Mouse (Mus musculus) midbrain, embryonic 16.5 days (tissue): ENCODE results near the gene Josd2. TPM values are rescaled to one million over a fixed set of nuclear protein-coding genes. Genes with fewer than 3 reads are reported as not detected.

Experiments
- ATAC-seq: fragments of 200-750 bp; cut with Nextera tagmentation; 2 replicates; pipeline ENCODE4 v1.8.0; 2017; ENCODE audit warnings: moderate TSS enrichment
- H3K27ac ChIP-seq: fragments of 300-500 bp; sonication (generic); 2 replicates; pipeline ENCODE4 v1.5.1; 2014; ENCODE audit warnings: mild to moderate bottlenecking, low read length, mixed read lengths
- H3K27me3 ChIP-seq: fragments of 300-500 bp; sonication (generic); 2 replicates; pipeline ENCODE4 v1.6.1; 2014; ENCODE audit warnings: low read depth, low read length, mixed read lengths; ENCODE audit not compliant: control insufficient read depth, insufficient read depth
- H3K36me3 ChIP-seq: fragments of 300-500 bp; sonication (generic); 2 replicates; pipeline ENCODE4 v1.6.1; 2014; ENCODE audit warnings: mild to moderate bottlenecking, low read length, moderate library complexity, mixed read lengths; ENCODE audit not compliant: control insufficient read depth, insufficient read depth
- H3K4me1 ChIP-seq: fragments of 300-500 bp; sonication (generic); 2 replicates; pipeline ENCODE4 v1.6.1; 2014; ENCODE audit warnings: mild to moderate bottlenecking, low read length, mixed read lengths; ENCODE audit not compliant: control insufficient read depth, insufficient read depth
- H3K4me2 ChIP-seq: fragments of 300-500 bp; sonication (generic); 2 replicates; pipeline ENCODE4 v1.6.1; 2014; ENCODE audit warnings: mild to moderate bottlenecking, low read length, mixed read lengths
- H3K4me3 ChIP-seq: fragments of 300-500 bp; sonication (generic); 2 replicates; pipeline ENCODE4 v1.5.1; 2014; ENCODE audit warnings: low read depth, mild to moderate bottlenecking, low read length, moderate library complexity, mixed read lengths
- H3K9ac ChIP-seq: fragments of 300-500 bp; sonication (generic); 2 replicates; pipeline ENCODE4 v1.6.1; 2014; ENCODE audit warnings: low read depth, low read length, mixed read lengths
- H3K9me3 ChIP-seq: fragments of 300-500 bp; sonication (generic); replicated peaks from 2 replicates; pipeline ENCODE4 v1.6.1; 2014; ENCODE audit warnings: mild to moderate bottlenecking, low read length, mixed read lengths; ENCODE audit not compliant: control insufficient read depth, poor library complexity, severe bottlenecking
- whole genome bisulfite sequencing: fragments of 180-500 bp; shearing (Covaris S2); extraction: QIAGEN DNeasy Blood & Tissue Kit; methylation state at CpG from one replicate; pipeline ENCODE4 v1.1.7; 2014; 5-methylcytosine and 5-hydroxymethylcytosine counted together
- polyA plus RNA-seq: library from polyadenylated mRNA; unstranded; fragments of >200 nt; fragmentation: Nextera tagmentation; extraction: Ambion mirVana; gene quantifications from 2 replicates; pipeline ENCODE4 v1.2.1, GENCODE M21; 2015

Josd2 gene
- 39.5 and 39.6 TPM in 2 replicates for polyA plus RNA-seq

- ATAC-seq = peak; percentile 93
- Histone ChIP-seq H3K9me3 (no peaks in the 10 kb centered on the region), H3K4me1 (peaks cover 46% of the 10 kb centered on the region), H3K36me3 (peaks cover 7% of the 10 kb centered on the region), H3K27ac (peak within 1 kb of the TSS; percentile 94), H3K4me3 (peak within 1 kb of the TSS; percentile 56), H3K9ac (peak within 1 kb of the TSS; percentile 76), H3K27me3 (no peaks in the 10 kb centered on the region), H3K4me2 (peak within 1 kb of the TSS; percentile 62)
- under 1% methylated on average over 42 of the region's 42 CpGs for WGBS
Measured at GRCm38 (mm10) chr7:44467811-44468411, at the start of gene Josd2. Gene Josd2, plus strand, starts transcription at chr7:44467980.

- peak; percentile 12 for ATAC-seq
- peak overlapping the region; percentile 100 for H3K27ac ChIP-seq
- peak overlapping the region; percentile 43 for H3K9ac ChIP-seq
- H3K4me1 ChIP-seq = peaks cover 41% of the 10 kb centered on the region
- WGBS = 12% methylated on average over 8 of the region's 8 CpGs
- no peaks in the 10 kb centered on the region for H3K9me3 ChIP-seq
- peak overlapping the region; percentile 87 for H3K4me3 ChIP-seq
- no peaks in the 10 kb centered on the region for H3K36me3 ChIP-seq
- no peaks in the 10 kb centered on the region for H3K27me3 ChIP-seq
- H3K4me2 ChIP-seq = peak overlapping the region; percentile 91
Measured at GRCm38 (mm10) chr7:44427666-44428065, 40.1 kb upstream of the Josd2 start.

- no peaks in the 10 kb centered on the region for H3K36me3 ChIP-seq
- peak overlapping the region; percentile 97 for H3K9ac ChIP-seq
- peak; percentile 29 for ATAC-seq
- no peaks in the 10 kb centered on the region for H3K27me3 ChIP-seq
- H3K9me3 ChIP-seq = no peaks in the 10 kb centered on the region
- WGBS = 2% methylated on average over 17 of the region's 38 CpGs
- peak overlapping the region; percentile 100 for H3K27ac ChIP-seq
- peak overlapping the region; percentile 87 for H3K4me3 ChIP-seq
- peak overlapping the region; percentile 91 for H3K4me2 ChIP-seq
- peaks cover 46% of the 10 kb centered on the region for H3K4me1 ChIP-seq
Measured at GRCm38 (mm10) chr7:44428171-44428950, 39.4 kb upstream of the Josd2 start.

GRCm38 (mm10) chr7:44428968-44429521 is 38.7 kb upstream of the Josd2 start, which contains the start of gene Lrrc4b:
Gene Lrrc4b, plus strand, starts transcription at chr7:44429018.
- H3K4me1 ChIP-seq = peaks cover 49% of the 10 kb centered on the region
- WGBS = 0% methylated on average over 22 of the region's 69 CpGs

GRCm38 (mm10) chr7:44429534-44430488 is 38.0 kb upstream of the Josd2 start:
- Histone ChIP-seq H3K36me3 (no peaks in the 10 kb centered on the region), H3K9me3 (no peaks in the 10 kb centered on the region), H3K9ac (peak overlapping the region; percentile 97), H3K4me2 (peak overlapping the region; percentile 91), H3K4me3 (peak overlapping the region; percentile 87), H3K4me1 (peaks cover 49% of the 10 kb centered on the region), H3K27me3 (no peaks in the 10 kb centered on the region), H3K27ac (peak overlapping the region; percentile 100)
- 1% methylated on average over 28 of the region's 32 CpGs for WGBS
- peak; percentile 23 for ATAC-seq

More at GRCm38 (mm10) chr7:44428968-44429521, 38.7 kb upstream of the Josd2 start, which contains the start of gene Lrrc4b:
- Histone ChIP-seq H3K36me3 (no peaks in the 10 kb centered on the region), H3K27ac (peak within 1 kb of the TSS; percentile 100), H3K4me2 (peak within 1 kb of the TSS; percentile 91), H3K27me3 (no peaks in the 10 kb centered on the region), H3K4me3 (peak within 1 kb of the TSS; percentile 87), H3K9me3 (no peaks in the 10 kb centered on the region), H3K9ac (peak within 1 kb of the TSS; percentile 97)
- peak; percentile 64 for ATAC-seq

- H3K4me1 ChIP-seq = peaks cover 46% of the 10 kb centered on the region
- WGBS = 83% methylated on average over 6 of the region's 6 CpGs
- H3K4me3 ChIP-seq = no peak overlapping the region
- no peak for ATAC-seq
- no peaks in the 10 kb centered on the region for H3K36me3 ChIP-seq
- no peaks in the 10 kb centered on the region for H3K27me3 ChIP-seq
- no peak overlapping the region for H3K4me2 ChIP-seq
- H3K9me3 ChIP-seq = no peaks in the 10 kb centered on the region
- H3K9ac ChIP-seq = no peak overlapping the region
- no peak overlapping the region for H3K27ac ChIP-seq
Measured at GRCm38 (mm10) chr7:44432550-44432949, 35.2 kb upstream of the Josd2 start.

- no peak overlapping the region for H3K27ac ChIP-seq
- WGBS = 14% methylated on average over 7 of the region's 7 CpGs
- H3K4me3 ChIP-seq = no peak overlapping the region
Measured at GRCm38 (mm10) chr7:44433371-44433770, 34.4 kb upstream of the Josd2 start.

GRCm38 (mm10) chr7:44434089-44434488 is 33.7 kb upstream of the Josd2 start:
- H3K27me3 ChIP-seq = no peaks in the 10 kb centered on the region
- H3K4me2 ChIP-seq = no peak overlapping the region
- no peak for ATAC-seq
- no peak overlapping the region for H3K27ac ChIP-seq
- no peak overlapping the region for H3K4me3 ChIP-seq
- peaks cover 50% of the 10 kb centered on the region for H3K4me1 ChIP-seq
- no peak overlapping the region for H3K9ac ChIP-seq
- no peaks in the 10 kb centered on the region for H3K36me3 ChIP-seq
- H3K9me3 ChIP-seq = no peaks in the 10 kb centered on the region
- 81% methylated on average over 9 of the region's 9 CpGs for WGBS

More at GRCm38 (mm10) chr7:44433371-44433770, 34.4 kb upstream of the Josd2 start:
- Histone ChIP-seq H3K27me3 (no peaks in the 10 kb centered on the region), H3K4me2 (no peak overlapping the region), H3K9me3 (no peaks in the 10 kb centered on the region), H3K36me3 (no peaks in the 10 kb centered on the region), H3K9ac (no peak overlapping the region), H3K4me1 (peaks cover 48% of the 10 kb centered on the region)
- ATAC-seq = peak; percentile 11; the same call in 1 of the 2 replicates
